Mouse (Mus musculus): ENCODE measurements around the gene Gm20604. TPM values are rescaled to one million over a fixed set of nuclear protein-coding genes. Genes with fewer than 3 reads are reported as not detected.

Gene Gm20604
- polyA plus RNA-seq, 1 experiment from 2014 or later = 23.0 TPM

GRCm38 (mm10) chr12:102696635-102697354, 61.7 kb downstream of the Gm20604 start:
- Histone ChIP-seq H3K27ac (replicated peaks) (no peak overlapping the region), H3K27me3 (no peaks in the 10 kb centered on the region), H3K36me3 (no peaks in the 10 kb centered on the region), H3K4me1 (peaks cover 35% of the 10 kb centered on the region), H3K4me2 (replicated peaks) (no peak overlapping the region), H3K9ac (no peak overlapping the region), H3K9me3 (replicated peaks) (no peaks in the 10 kb centered on the region), H3K4me3 (replicated peaks) (no peak overlapping the region)
- no peak for ATAC-seq (ENCODE audit: insufficient number of reproducible peaks, low FRiP score, low TSS enrichment, low read depth)
- WGBS = 84% methylated on average over 14 of the region's 14 CpGs

GRCm38 (mm10) chr12:102695369-102696239, 62.9 kb downstream of the Gm20604 start:
- H3K9me3 ChIP-seq (replicated peaks) = no peaks in the 10 kb centered on the region
- H3K4me1 ChIP-seq = peaks cover 41% of the 10 kb centered on the region
- H3K27ac ChIP-seq (replicated peaks) = no peak overlapping the region
- H3K27me3 ChIP-seq = no peaks in the 10 kb centered on the region
- H3K4me2 ChIP-seq (replicated peaks) = no peak overlapping the region
- WGBS = 57% methylated on average over 18 of the region's 18 CpGs
- no peak overlapping the region for H3K4me3 ChIP-seq (replicated peaks)
- H3K36me3 ChIP-seq = no peaks in the 10 kb centered on the region
- no peak overlapping the region for H3K9ac ChIP-seq
- ATAC-seq (ENCODE audit: insufficient number of reproducible peaks, low FRiP score, low TSS enrichment, low read depth) = no peak

- no peak overlapping the region for H3K9ac ChIP-seq
- H3K36me3 ChIP-seq = no peaks in the 10 kb centered on the region
- H3K4me3 ChIP-seq (replicated peaks) = no peak overlapping the region
- no peaks in the 10 kb centered on the region for H3K9me3 ChIP-seq (replicated peaks)
- no peaks in the 10 kb centered on the region for H3K27me3 ChIP-seq
- 74% methylated on average over 7 of the region's 7 CpGs for WGBS
- H3K4me1 ChIP-seq = peaks cover 15% of the 10 kb centered on the region; the same call in 1 of the 2 replicates
- H3K4me2 ChIP-seq (replicated peaks) = no peak overlapping the region
- no peak for ATAC-seq (ENCODE audit: insufficient number of reproducible peaks, low FRiP score, low TSS enrichment, low read depth)
- H3K27ac ChIP-seq (replicated peaks) = no peak overlapping the region
Measured at GRCm38 (mm10) chr12:102691761-102692160, 66.7 kb downstream of the Gm20604 start.

Other genes starting within 250 kb of the Gm20604 start
- 8.4 and 8.8 TPM in 2 replicates for gene Chga, start 203.7 kb downstream of the Gm20604 start, polyA plus RNA-seq (2015; fragmentation: Nextera tagmentation; extraction: Ambion mirVana)
- gene Itpk1, start 53.7 kb downstream of the Gm20604 start, polyA plus RNA-seq (2015; fragmentation: Nextera tagmentation; extraction: Ambion mirVana) = 13.6 and 14.2 TPM in 2 replicates
- 24.5 and 24.7 TPM in 2 replicates for gene Moap1, start 15.0 kb downstream of the Gm20604 start, polyA plus RNA-seq (2015; fragmentation: Nextera tagmentation; extraction: Ambion mirVana)
- 8.7 and 10.2 TPM in 2 replicates for gene Tmem251, start 14.9 kb downstream of the Gm20604 start, polyA plus RNA-seq (2015; fragmentation: Nextera tagmentation; extraction: Ambion mirVana)
- gene Gm28051, start 907 bp downstream of the Gm20604 start, polyA plus RNA-seq (2015; fragmentation: Nextera tagmentation; extraction: Ambion mirVana) = not detected in 2 replicates
- 24.3 and 25.6 TPM in 2 replicates for gene Gon7, start 869 bp downstream of the Gm20604 start, polyA plus RNA-seq (2015; fragmentation: Nextera tagmentation; extraction: Ambion mirVana)
- gene Ubr7, start 705 bp downstream of the Gm20604 start, polyA plus RNA-seq (2015; fragmentation: Nextera tagmentation; extraction: Ambion mirVana) = 38.2 and 38.7 TPM in 2 replicates
- gene Btbd7, start 119.8 kb upstream of the Gm20604 start, polyA plus RNA-seq (2015; fragmentation: Nextera tagmentation; extraction: Ambion mirVana) = 19.3 and 20.3 TPM in 2 replicates
- gene Cox8c, start 140.6 kb upstream of the Gm20604 start, polyA plus RNA-seq (2015; fragmentation: Nextera tagmentation; extraction: Ambion mirVana) = 0.42 TPM in 1 of 2 replicates, not detected in the other
- 0.45 and 1.3 TPM in 2 replicates for gene Unc79, start 190.2 kb upstream of the Gm20604 start, polyA plus RNA-seq (2015; fragmentation: Nextera tagmentation; extraction: Ambion mirVana)

Data from embryonic facial prominence, embryonic 15.5 days (tissue).